Mouse (Mus musculus) neural tube, embryonic 13.5 days (tissue): ENCODE measurements around the gene Slc4a10. TPM values are rescaled to one million over a fixed set of nuclear protein-coding genes. Genes with fewer than 3 reads are reported as not detected.

Source experiments
- ATAC-seq: fragments of 200-750 bp; cut with Nextera tagmentation; 2 replicates; pipeline ENCODE4 v1.8.0; 2017; ENCODE audit warnings: low read depth, mild to moderate bottlenecking, moderate TSS enrichment, moderate library complexity
- H3K27ac ChIP-seq: fragments of 300-500 bp; sonication (generic); replicated peaks from 2 replicates; pipeline ENCODE4 v1.5.1; 2015; ENCODE audit warnings: moderate library complexity, mild to moderate bottlenecking, inconsistent platforms
- H3K27me3 ChIP-seq: fragments of 300-500 bp; sonication (generic); 2 replicates; pipeline ENCODE4 v1.6.1; 2015; ENCODE audit warnings: mild to moderate bottlenecking, inconsistent platforms
- H3K36me3 ChIP-seq: fragments of 300-500 bp; sonication (generic); 2 replicates; pipeline ENCODE4 v1.6.1; 2015; ENCODE audit warnings: mild to moderate bottlenecking, inconsistent platforms
- H3K4me1 ChIP-seq: fragments of 300-500 bp; sonication (generic); replicated peaks from 2 replicates; pipeline ENCODE4 v1.6.1; 2015; ENCODE audit warnings: inconsistent platforms
- H3K4me2 ChIP-seq: fragments of 300-500 bp; sonication (generic); 2 replicates; pipeline ENCODE4 v1.6.1; 2015; ENCODE audit warnings: inconsistent platforms, mild to moderate bottlenecking, moderate library complexity
- H3K4me3 ChIP-seq: fragments of 300-500 bp; sonication (generic); 2 replicates; pipeline ENCODE4 v1.5.1; 2015; ENCODE audit warnings: mild to moderate bottlenecking, inconsistent platforms
- H3K9ac ChIP-seq: fragments of 300-500 bp; sonication (generic); 2 replicates; pipeline ENCODE4 v1.6.1; 2015; ENCODE audit warnings: moderate library complexity, mild to moderate bottlenecking, inconsistent platforms
- H3K9me3 ChIP-seq: fragments of 300-500 bp; sonication (generic); 2 replicates; pipeline ENCODE4 v1.6.1; 2016; ENCODE audit warnings: inconsistent platforms
- WGBS: fragments of 180-500 bp; shearing (Covaris S2); methylation state at CpG from one replicate; pipeline ENCODE4 v1.1.7; 2015; 5-methylcytosine and 5-hydroxymethylcytosine counted together
- polyA plus RNA-seq: library from polyadenylated mRNA; unstranded; fragments of >200 nt; fragmentation: Nextera tagmentation; extraction: Ambion mirVana; gene quantifications from 2 replicates; pipeline ENCODE4 v1.2.1, GENCODE M21; 2015

Slc4a10 gene
- polyA plus RNA-seq, 1 experiment from 2014 or later = 6.3 TPM

- WGBS = 88% methylated on average over 6 of the region's 6 CpGs
Measured at GRCm38 (mm10) chr2:62360872-62361271, 314.6 kb downstream of the Slc4a10 start.

GRCm38 (mm10) chr2:62361514-62361913 is 315.3 kb downstream of the Slc4a10 start:
- ATAC-seq = no peak
- no peaks in the 10 kb centered on the region for H3K27me3 ChIP-seq

More at GRCm38 (mm10) chr2:62360872-62361271, 314.6 kb downstream of the Slc4a10 start:
- Histone ChIP-seq H3K4me2 (no peak overlapping the region), H3K27me3 (no peaks in the 10 kb centered on the region), H3K27ac (no peak overlapping the region), H3K36me3 (no peaks in the 10 kb centered on the region), H3K4me3 (no peak overlapping the region), H3K9me3 (no peaks in the 10 kb centered on the region), H3K4me1 (no peaks in the 10 kb centered on the region; the same call in 1 of the 2 replicates), H3K9ac (no peak overlapping the region)
- ATAC-seq = no peak

GRCm38 (mm10) chr2:62362211-62362610 is 315.9 kb downstream of the Slc4a10 start:
- H3K9ac ChIP-seq = no peak overlapping the region
- no peak overlapping the region for H3K4me3 ChIP-seq
- H3K9me3 ChIP-seq = no peaks in the 10 kb centered on the region
- 90% methylated on average over 9 of the region's 9 CpGs for WGBS
- no peak overlapping the region for H3K27ac ChIP-seq
- no peak overlapping the region for H3K4me2 ChIP-seq
- no peak for ATAC-seq
- H3K36me3 ChIP-seq = no peaks in the 10 kb centered on the region
- no peaks in the 10 kb centered on the region for H3K4me1 ChIP-seq
- H3K27me3 ChIP-seq = no peaks in the 10 kb centered on the region

More at GRCm38 (mm10) chr2:62361514-62361913, 315.3 kb downstream of the Slc4a10 start:
- H3K9ac ChIP-seq = no peak overlapping the region
- H3K27ac ChIP-seq = no peak overlapping the region
- H3K4me3 ChIP-seq = no peak overlapping the region
- WGBS = 84% methylated on average over 3 of the region's 3 CpGs
- no peaks in the 10 kb centered on the region for H3K4me1 ChIP-seq
- H3K9me3 ChIP-seq = no peaks in the 10 kb centered on the region
- no peaks in the 10 kb centered on the region for H3K36me3 ChIP-seq
- H3K4me2 ChIP-seq = no peak overlapping the region

- no peaks in the 10 kb centered on the region for H3K36me3 ChIP-seq
- H3K9ac ChIP-seq = no peak overlapping the region
- no peak overlapping the region for H3K27ac ChIP-seq
Measured at GRCm38 (mm10) chr2:62363606-62364005, 317.3 kb downstream of the Slc4a10 start.

GRCm38 (mm10) chr2:62368349-62369053 is 322.2 kb downstream of the Slc4a10 start:
- H3K9ac ChIP-seq = no peak overlapping the region
- H3K36me3 ChIP-seq = no peaks in the 10 kb centered on the region
- no peaks in the 10 kb centered on the region for H3K9me3 ChIP-seq
- no peak overlapping the region for H3K4me2 ChIP-seq
- no peak overlapping the region for H3K4me3 ChIP-seq
- H3K27me3 ChIP-seq = no peaks in the 10 kb centered on the region
- no peak for ATAC-seq
- no peaks in the 10 kb centered on the region for H3K4me1 ChIP-seq
- WGBS = 68% methylated on average over 5 of the region's 5 CpGs
- no peak overlapping the region for H3K27ac ChIP-seq

More at GRCm38 (mm10) chr2:62363606-62364005, 317.3 kb downstream of the Slc4a10 start:
- H3K27me3 ChIP-seq = no peaks in the 10 kb centered on the region
- no peaks in the 10 kb centered on the region for H3K4me1 ChIP-seq
- ATAC-seq = no peak
- WGBS = 95% methylated on average over 4 of the region's 4 CpGs
- H3K4me2 ChIP-seq = no peak overlapping the region
- H3K9me3 ChIP-seq = no peaks in the 10 kb centered on the region
- H3K4me3 ChIP-seq = no peak overlapping the region

GRCm38 (mm10) chr2:62370048-62370447 is 323.8 kb downstream of the Slc4a10 start:
- no peaks in the 10 kb centered on the region for H3K9me3 ChIP-seq
- H3K4me1 ChIP-seq = no peaks in the 10 kb centered on the region
- no peak overlapping the region for H3K4me2 ChIP-seq
- ATAC-seq = no peak
- no peak overlapping the region for H3K9ac ChIP-seq
- WGBS = 73% methylated on average over 2 of the region's 2 CpGs
- H3K4me3 ChIP-seq = no peak overlapping the region
- no peaks in the 10 kb centered on the region for H3K36me3 ChIP-seq
- H3K27me3 ChIP-seq = no peaks in the 10 kb centered on the region
- no peak overlapping the region for H3K27ac ChIP-seq

- H3K4me1 ChIP-seq = no peaks in the 10 kb centered on the region
- no peak overlapping the region for H3K9ac ChIP-seq
- H3K9me3 ChIP-seq = no peaks in the 10 kb centered on the region
- no peaks in the 10 kb centered on the region for H3K27me3 ChIP-seq
- WGBS = 81% methylated on average over 11 of the region's 11 CpGs
- H3K4me2 ChIP-seq = no peak overlapping the region
- ATAC-seq = no peak
- H3K4me3 ChIP-seq = no peak overlapping the region
- no peaks in the 10 kb centered on the region for H3K36me3 ChIP-seq
- no peak overlapping the region for H3K27ac ChIP-seq
Measured at GRCm38 (mm10) chr2:62373692-62374091, 327.4 kb downstream of the Slc4a10 start.

Other genes with a start within 250 kb of the Slc4a10 start
- gene Tbr1, start 243.5 kb upstream of the Slc4a10 start, polyA plus RNA-seq = 0.07 and 0.33 TPM in 2 replicates